Mouse (Mus musculus): ENCODE measurements around the gene Cilp. TPM values are rescaled to one million over a fixed set of nuclear protein-coding genes. Genes with fewer than 3 reads are reported as not detected.
A peak's percentile ranks its signal among the peaks of the same experiment; 100 is the strongest.
"Not testable (repeated sequence)": the region's sequence is repeated elsewhere in the genome, so short reads cannot be mapped to it uniquely, and the experiment has no call there.

Cilp gene
- total RNA-seq, 1 experiment: 0.09 TPM

GRCm38 (mm10) chr9:65273048-65273809 lies 8.2 kb downstream of the Cilp start:
- Histone ChIP-seq H3K9ac (ENCODE audit: insufficient read depth, low read depth, low read length, poor library complexity, severe bottlenecking) (no peak overlapping the region), H3K4me3 (ENCODE audit: insufficient read depth in 1 of 2, low read depth in 1 of 2, low read length in 2 of 2, poor library complexity in 1 of 2, severe bottlenecking in 1 of 2) (no peak overlapping the region), H3K9me3 (ENCODE audit: control insufficient read depth, insufficient read depth, low read depth, low read length) (no peaks in the 10 kb centered on the region), H3K27ac (ENCODE audit: insufficient read depth, low read depth, low read length, poor library complexity, severe bottlenecking) (no peak overlapping the region), H3K36me3 (ENCODE audit: control insufficient read depth, insufficient read depth, low read length, poor library complexity, severe bottlenecking) (no peaks in the 10 kb centered on the region), H3K4me1 (ENCODE audit: control insufficient read depth in 2 of 2, insufficient read depth in 2 of 2, low read length in 2 of 2, poor library complexity in 1 of 2) (peaks cover 0 to 4% of the 10 kb centered on the region in 2 experiments; a peak in 2 of 4 replicates)
- in situ Hi-C loops (cut with MboI; ENCODE audit: low sequenced_read_pairs in 2 of 2, unreplicated experiment in 2 of 2): no loop called here
- DNase-seq (ENCODE audit: low read depth, low spot score): no peak
- TF ChIP-seq ZC3H11A (IDR thresholded peaks at IDR 0.05; ENCODE audit: borderline replicate concordance, low read depth, low read length) (no peak), MAFK (IDR thresholded peaks at IDR 0.05; ENCODE audit: insufficient read depth, low read depth, low read length) (no peak), CHD2 (IDR thresholded peaks at IDR 0.05; ENCODE audit: low read depth, low read length) (no peak), ZNF384 (IDR thresholded peaks at IDR 0.05; ENCODE audit: low read depth, low read length) (no peak), HCFC1 (IDR thresholded peaks at IDR 0.05; ENCODE audit: borderline replicate concordance, insufficient read depth, low read length) (no peak)

- no peak overlapping the region for H3K27ac ChIP-seq (ENCODE audit: insufficient read depth, low read depth, low read length, poor library complexity, severe bottlenecking)
- peak overlapping the region; percentile 26; the same call in 1 of the 2 replicates for H3K9ac ChIP-seq (ENCODE audit: insufficient read depth, low read depth, low read length, poor library complexity, severe bottlenecking)
- H3K9me3 ChIP-seq (ENCODE audit: control insufficient read depth, insufficient read depth, low read depth, low read length): no peaks in the 10 kb centered on the region
- H3K4me1 ChIP-seq (ENCODE audit: control insufficient read depth in 2 of 2, insufficient read depth in 2 of 2, low read length in 2 of 2, poor library complexity in 1 of 2): peaks cover 0 to 4% of the 10 kb centered on the region in 2 experiments; a peak in 2 of 4 replicates
- in situ Hi-C loops (cut with MboI; ENCODE audit: low sequenced_read_pairs in 2 of 2, unreplicated experiment in 2 of 2): no loop called here
- H3K4me3 ChIP-seq (ENCODE audit: insufficient read depth in 1 of 2, low read depth in 1 of 2, low read length in 2 of 2, poor library complexity in 1 of 2, severe bottlenecking in 1 of 2): no peak overlapping the region
- no peak for TF ChIP-seq ZNF384 (IDR thresholded peaks at IDR 0.05; ENCODE audit: low read depth, low read length)
- no peak for TF ChIP-seq MAFK (IDR thresholded peaks at IDR 0.05; ENCODE audit: insufficient read depth, low read depth, low read length)
- no peak for DNase-seq (ENCODE audit: low read depth, low spot score)
- no peaks in the 10 kb centered on the region for H3K36me3 ChIP-seq (ENCODE audit: control insufficient read depth, insufficient read depth, low read length, poor library complexity, severe bottlenecking)
These were observed 8.9 kb downstream of the Cilp start for GRCm38 (mm10) chr9:65273873-65274272.

- in situ Hi-C loops (cut with MboI; ENCODE audit: low sequenced_read_pairs in 2 of 2, unreplicated experiment in 2 of 2); H3K36me3 ChIP-seq (ENCODE audit: control insufficient read depth, insufficient read depth, low read length, poor library complexity, severe bottlenecking); H3K27ac ChIP-seq (ENCODE audit: insufficient read depth, low read depth, low read length, poor library complexity, severe bottlenecking); H3K4me1 ChIP-seq (ENCODE audit: control insufficient read depth in 2 of 2, insufficient read depth in 2 of 2, low read length in 2 of 2, poor library complexity in 1 of 2); H3K9me3 ChIP-seq (ENCODE audit: control insufficient read depth, insufficient read depth, low read depth, low read length); DNase-seq (ENCODE audit: low read depth, low spot score); H3K4me3 ChIP-seq (ENCODE audit: insufficient read depth in 1 of 2, low read depth in 1 of 2, low read length in 2 of 2, poor library complexity in 1 of 2, severe bottlenecking in 1 of 2); H3K9ac ChIP-seq (ENCODE audit: insufficient read depth, low read depth, low read length, poor library complexity, severe bottlenecking): not testable (repeated sequence)
These were observed 9.9 kb downstream of the Cilp start for GRCm38 (mm10) chr9:65274851-65275250.

GRCm38 (mm10) chr9:65275810-65276530 lies 11.0 kb downstream of the Cilp start:
- in situ Hi-C loops (cut with MboI; ENCODE audit: low sequenced_read_pairs in 2 of 2, unreplicated experiment in 2 of 2): no loop called here
- TF ChIP-seq ZC3H11A (IDR thresholded peaks at IDR 0.05; ENCODE audit: borderline replicate concordance, low read depth, low read length) (no peak), MAFK (IDR thresholded peaks at IDR 0.05; ENCODE audit: insufficient read depth, low read depth, low read length) (no peak), ZNF384 (IDR thresholded peaks at IDR 0.05; ENCODE audit: low read depth, low read length) (no peak), CHD2 (IDR thresholded peaks at IDR 0.05; ENCODE audit: low read depth, low read length) (no peak), HCFC1 (IDR thresholded peaks at IDR 0.05; ENCODE audit: borderline replicate concordance, insufficient read depth, low read length) (no peak)
- Histone ChIP-seq H3K4me3 (ENCODE audit: insufficient read depth in 1 of 2, low read depth in 1 of 2, low read length in 2 of 2, poor library complexity in 1 of 2, severe bottlenecking in 1 of 2) (no peak overlapping the region), H3K27ac (ENCODE audit: insufficient read depth, low read depth, low read length, poor library complexity, severe bottlenecking) (no peak overlapping the region), H3K36me3 (ENCODE audit: control insufficient read depth, insufficient read depth, low read length, poor library complexity, severe bottlenecking) (no peaks in the 10 kb centered on the region), H3K9me3 (ENCODE audit: control insufficient read depth, insufficient read depth, low read depth, low read length) (no peaks in the 10 kb centered on the region), H3K9ac (ENCODE audit: insufficient read depth, low read depth, low read length, poor library complexity, severe bottlenecking) (no peak overlapping the region), H3K4me1 (ENCODE audit: control insufficient read depth in 2 of 2, insufficient read depth in 2 of 2, low read length in 2 of 2, poor library complexity in 1 of 2) (peaks cover 0 to 4% of the 10 kb centered on the region in 2 experiments; a peak in 2 of 4 replicates)
- DNase-seq (ENCODE audit: low read depth, low spot score): no peak
